Mouse (Mus musculus): Measurements from ENCODE around the gene Kera.

DNA sequence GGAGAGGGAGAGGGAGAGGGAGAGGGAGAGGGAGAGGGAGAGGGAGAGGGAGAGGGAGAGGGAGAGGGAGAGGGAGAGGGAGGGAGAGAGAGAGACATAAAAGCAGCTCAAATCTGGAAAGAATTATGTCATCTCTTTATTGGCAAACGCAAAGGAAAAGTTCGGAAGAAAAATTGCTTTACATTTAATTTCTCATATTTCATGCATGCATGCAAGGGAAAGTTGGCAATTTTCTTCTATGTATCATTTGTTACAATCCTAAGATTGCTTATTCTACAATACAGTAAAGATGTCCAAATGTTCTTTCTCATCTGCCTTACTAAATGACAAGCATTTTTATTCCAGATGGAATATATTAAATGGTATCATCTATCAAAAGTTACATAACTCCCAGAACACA lies 17.7 kb downstream of the Kera start:
- no peak for TF ChIP-seq CTCF (IDR thresholded peaks at IDR 0.05; ENCODE audit: borderline replicate concordance, control insufficient read depth, extremely low read depth, insufficient read depth, low read length, poor library complexity)
- TF ChIP-seq POLR2A (IDR thresholded peaks at IDR 0.05; ENCODE audit: control insufficient read depth, extremely low read depth, insufficient read depth, low read length, poor library complexity): no peak

Data from thymus, adult 2 months (tissue).